Mouse (Mus musculus): ENCODE results near the gene Ckap4. TPM values are rescaled to one million over a fixed set of nuclear protein-coding genes. Genes with fewer than 3 reads are reported as not detected.
A peak's percentile ranks its signal among the peaks of the same experiment; 100 is the strongest.

Ckap4 gene
- polyA plus RNA-seq, 1 experiment from 2014 or later, result 36.0 TPM

GRCm38 (mm10) chr10:84573671-84574420 lies 40.0 kb upstream of the Ckap4 start:
- WGBS, result 61% methylated on average over 5 of the region's 5 CpGs
- Histone ChIP-seq H3K27me3 (ENCODE audit: control insufficient read depth, insufficient read depth, low read length) (no peaks in the 10 kb centered on the region), H3K4me2 (ENCODE audit: low read depth, low read length) (no peak overlapping the region), H3K4me3 (replicated peaks; ENCODE audit: low read length) (no peak overlapping the region), H3K36me3 (ENCODE audit: control insufficient read depth, insufficient read depth, low read length) (no peaks in the 10 kb centered on the region), H3K9ac (ENCODE audit: low read length) (no peak overlapping the region), H3K4me1 (ENCODE audit: control insufficient read depth, insufficient read depth, low read length) (peaks cover 17% of the 10 kb centered on the region), H3K27ac (ENCODE audit: low read length) (no peak overlapping the region), H3K9me3 (replicated peaks; ENCODE audit: control insufficient read depth, low read length) (no peaks in the 10 kb centered on the region)
- ATAC-seq (ENCODE audit: insufficient read depth, low FRiP score), result no peak

- Histone ChIP-seq H3K4me2 (ENCODE audit: low read depth, low read length) (no peak overlapping the region), H3K9me3 (replicated peaks; ENCODE audit: control insufficient read depth, low read length) (no peaks in the 10 kb centered on the region), H3K4me3 (replicated peaks; ENCODE audit: low read length) (no peak overlapping the region), H3K9ac (ENCODE audit: low read length) (no peak overlapping the region), H3K4me1 (ENCODE audit: control insufficient read depth, insufficient read depth, low read length) (peaks cover 9% of the 10 kb centered on the region), H3K36me3 (ENCODE audit: control insufficient read depth, insufficient read depth, low read length) (no peaks in the 10 kb centered on the region), H3K27me3 (ENCODE audit: control insufficient read depth, insufficient read depth, low read length) (no peaks in the 10 kb centered on the region), H3K27ac (ENCODE audit: low read length) (no peak overlapping the region)
- WGBS, result 80% methylated on average over 10 of the region's 10 CpGs
- ATAC-seq (ENCODE audit: insufficient read depth, low FRiP score), result no peak
These were observed 37.3 kb upstream of the Ckap4 start for GRCm38 (mm10) chr10:84571052-84571639.

GRCm38 (mm10) chr10:84564427-84564826 lies 30.6 kb upstream of the Ckap4 start:
- H3K27me3 ChIP-seq (ENCODE audit: control insufficient read depth, insufficient read depth, low read length), result no peaks in the 10 kb centered on the region
- H3K27ac ChIP-seq (ENCODE audit: low read length), result no peak overlapping the region
- no peaks in the 10 kb centered on the region for H3K9me3 ChIP-seq (replicated peaks; ENCODE audit: control insufficient read depth, low read length)
- no peak overlapping the region for H3K4me3 ChIP-seq (replicated peaks; ENCODE audit: low read length)
- H3K9ac ChIP-seq (ENCODE audit: low read length), result no peak overlapping the region
- H3K36me3 ChIP-seq (ENCODE audit: control insufficient read depth, insufficient read depth, low read length), result no peaks in the 10 kb centered on the region
- 82% methylated on average over 8 of the region's 8 CpGs for whole genome bisulfite sequencing
- 0 out of 2 replicates have a peak, but pooled peaks cover 6% of the 10 kb centered on the region for H3K4me1 ChIP-seq (ENCODE audit: control insufficient read depth, insufficient read depth, low read length)
- H3K4me2 ChIP-seq (ENCODE audit: low read depth, low read length), result no peak overlapping the region
- no peak for ATAC-seq (ENCODE audit: insufficient read depth, low FRiP score)

- ATAC-seq (ENCODE audit: insufficient read depth, low FRiP score), result peak; percentile 87
- 61% methylated on average over 13 of the region's 13 CpGs for WGBS
- Histone ChIP-seq H3K9ac (ENCODE audit: low read length) (no peak overlapping the region), H3K4me1 (ENCODE audit: control insufficient read depth, insufficient read depth, low read length) (0 out of 2 replicates have a peak, but pooled peaks cover 6% of the 10 kb centered on the region), H3K36me3 (ENCODE audit: control insufficient read depth, insufficient read depth, low read length) (no peaks in the 10 kb centered on the region), H3K27ac (ENCODE audit: low read length) (peak overlapping the region; percentile 13; the same call in 1 of the 2 replicates), H3K27me3 (ENCODE audit: control insufficient read depth, insufficient read depth, low read length) (no peaks in the 10 kb centered on the region), H3K9me3 (replicated peaks; ENCODE audit: control insufficient read depth, low read length) (no peaks in the 10 kb centered on the region), H3K4me3 (replicated peaks; ENCODE audit: low read length) (no peak overlapping the region), H3K4me2 (ENCODE audit: low read depth, low read length) (no peak overlapping the region)
These were observed 29.0 kb upstream of the Ckap4 start for GRCm38 (mm10) chr10:84562567-84563554.

GRCm38 (mm10) chr10:84562121-84562520 lies 28.3 kb upstream of the Ckap4 start:
- 67% methylated on average over 5 of the region's 5 CpGs for WGBS
- no peak for ATAC-seq (ENCODE audit: insufficient read depth, low FRiP score)
- H3K27ac ChIP-seq (ENCODE audit: low read length), result no peak overlapping the region
- H3K9ac ChIP-seq (ENCODE audit: low read length), result no peak overlapping the region
- H3K27me3 ChIP-seq (ENCODE audit: control insufficient read depth, insufficient read depth, low read length), result no peaks in the 10 kb centered on the region
- no peak overlapping the region for H3K4me2 ChIP-seq (ENCODE audit: low read depth, low read length)
- no peak overlapping the region for H3K4me3 ChIP-seq (replicated peaks; ENCODE audit: low read length)
- 0 out of 2 replicates have a peak, but pooled peaks cover 6% of the 10 kb centered on the region for H3K4me1 ChIP-seq (ENCODE audit: control insufficient read depth, insufficient read depth, low read length)
- H3K36me3 ChIP-seq (ENCODE audit: control insufficient read depth, insufficient read depth, low read length), result no peaks in the 10 kb centered on the region
- H3K9me3 ChIP-seq (replicated peaks; ENCODE audit: control insufficient read depth, low read length), result no peaks in the 10 kb centered on the region

GRCm38 (mm10) chr10:84559986-84560385 lies 26.1 kb upstream of the Ckap4 start:
- Histone ChIP-seq H3K27ac (ENCODE audit: low read length) (no peak overlapping the region), H3K36me3 (ENCODE audit: control insufficient read depth, insufficient read depth, low read length) (no peaks in the 10 kb centered on the region), H3K9ac (ENCODE audit: low read length) (no peak overlapping the region), H3K4me1 (ENCODE audit: control insufficient read depth, insufficient read depth, low read length) (0 out of 2 replicates have a peak, but pooled peaks cover 6% of the 10 kb centered on the region), H3K4me3 (replicated peaks; ENCODE audit: low read length) (no peak overlapping the region), H3K9me3 (replicated peaks; ENCODE audit: control insufficient read depth, low read length) (no peaks in the 10 kb centered on the region), H3K27me3 (ENCODE audit: control insufficient read depth, insufficient read depth, low read length) (no peaks in the 10 kb centered on the region), H3K4me2 (ENCODE audit: low read depth, low read length) (no peak overlapping the region)
- WGBS, result 85% methylated on average over 4 of the region's 4 CpGs
- ATAC-seq (ENCODE audit: insufficient read depth, low FRiP score), result no peak

- ATAC-seq (ENCODE audit: insufficient read depth, low FRiP score), result no peak
- H3K4me2 ChIP-seq (ENCODE audit: low read depth, low read length), result no peak overlapping the region
- no peaks in the 10 kb centered on the region for H3K36me3 ChIP-seq (ENCODE audit: control insufficient read depth, insufficient read depth, low read length)
- no peak overlapping the region for H3K4me3 ChIP-seq (replicated peaks; ENCODE audit: low read length)
- no peaks in the 10 kb centered on the region for H3K27me3 ChIP-seq (ENCODE audit: control insufficient read depth, insufficient read depth, low read length)
- H3K9me3 ChIP-seq (replicated peaks; ENCODE audit: control insufficient read depth, low read length), result no peaks in the 10 kb centered on the region
- 88% methylated on average over 1 of the region's 1 CpGs for WGBS
- H3K9ac ChIP-seq (ENCODE audit: low read length), result no peak overlapping the region
- no peak overlapping the region for H3K27ac ChIP-seq (ENCODE audit: low read length)
- peaks cover 6% of the 10 kb centered on the region; the same call in 1 of the 2 replicates for H3K4me1 ChIP-seq (ENCODE audit: control insufficient read depth, insufficient read depth, low read length)
These were observed 24.6 kb upstream of the Ckap4 start for GRCm38 (mm10) chr10:84558511-84558910.

GRCm38 (mm10) chr10:84556120-84556519 lies 22.3 kb upstream of the Ckap4 start:
- Histone ChIP-seq H3K4me1 (ENCODE audit: control insufficient read depth, insufficient read depth, low read length) (no peaks in the 10 kb centered on the region; the same call in 1 of the 2 replicates), H3K9me3 (replicated peaks; ENCODE audit: control insufficient read depth, low read length) (no peaks in the 10 kb centered on the region), H3K27ac (ENCODE audit: low read length) (no peak overlapping the region), H3K36me3 (ENCODE audit: control insufficient read depth, insufficient read depth, low read length) (no peaks in the 10 kb centered on the region), H3K4me3 (replicated peaks; ENCODE audit: low read length) (no peak overlapping the region), H3K4me2 (ENCODE audit: low read depth, low read length) (no peak overlapping the region), H3K27me3 (ENCODE audit: control insufficient read depth, insufficient read depth, low read length) (no peaks in the 10 kb centered on the region), H3K9ac (ENCODE audit: low read length) (no peak overlapping the region)
- WGBS, result 65% methylated on average over 2 of the region's 2 CpGs
- no peak for ATAC-seq (ENCODE audit: insufficient read depth, low FRiP score)

Measured in stomach, embryonic 16.5 days (tissue).